Mouse (Mus musculus) MEL (cell line): ENCODE data around the gene Vgll1.
A peak's percentile ranks its signal among the peaks of the same experiment; 100 is the strongest.

Experiments
- CTCF ChIP-seq, 3 experiments: IDR thresholded peaks in 2 of 3; conservative IDR thresholded peaks in 1 of 3; 2 replicates each; pipeline ENCODE4 v1.5.1; 2011 to 2012; ENCODE audit warnings: low read length in 3 of 3, low read depth in 2 of 3, mild to moderate bottlenecking in 2 of 3, improper control_type of control experiment in 1 of 3, inconsistent platforms in 1 of 3, mixed read lengths in 1 of 3, moderate library complexity in 1 of 3; ENCODE audit not compliant: control insufficient read depth in 1 of 3, insufficient read depth in 1 of 3, poor library complexity in 1 of 3, severe bottlenecking in 1 of 3
- POLR2A ChIP-seq, 2 experiments: IDR thresholded peaks; 2 replicates each; pipeline ENCODE4 v1.6.1; 2011 to 2012; ENCODE audit warnings: low read length in 2 of 2, mild to moderate bottlenecking in 2 of 2, control low read depth in 1 of 2, improper control_type of control experiment in 1 of 2, low read depth in 1 of 2, moderate library complexity in 1 of 2; ENCODE audit not compliant: control insufficient read depth in 1 of 2, insufficient read depth in 1 of 2, poor library complexity in 1 of 2
- RAD21 ChIP-seq: IDR thresholded peaks from 2 replicates; pipeline ENCODE4 v1.6.1; 2011; ENCODE audit warnings: mild to moderate bottlenecking, low read depth, low read length, improper control_type of control experiment
- SIN3A ChIP-seq: IDR thresholded peaks from 2 replicates; pipeline ENCODE4 v1.6.1; 2012; ENCODE audit warnings: low read length, improper control_type of control experiment, inconsistent platforms
- UBTF ChIP-seq: IDR thresholded peaks from 2 replicates; pipeline ENCODE4 v1.6.1; 2012; ENCODE audit warnings: low read depth, mild to moderate bottlenecking, inconsistent platforms, low read length, improper control_type of control experiment, moderate library complexity, borderline replicate concordance; ENCODE audit not compliant: insufficient read depth

DNA sequence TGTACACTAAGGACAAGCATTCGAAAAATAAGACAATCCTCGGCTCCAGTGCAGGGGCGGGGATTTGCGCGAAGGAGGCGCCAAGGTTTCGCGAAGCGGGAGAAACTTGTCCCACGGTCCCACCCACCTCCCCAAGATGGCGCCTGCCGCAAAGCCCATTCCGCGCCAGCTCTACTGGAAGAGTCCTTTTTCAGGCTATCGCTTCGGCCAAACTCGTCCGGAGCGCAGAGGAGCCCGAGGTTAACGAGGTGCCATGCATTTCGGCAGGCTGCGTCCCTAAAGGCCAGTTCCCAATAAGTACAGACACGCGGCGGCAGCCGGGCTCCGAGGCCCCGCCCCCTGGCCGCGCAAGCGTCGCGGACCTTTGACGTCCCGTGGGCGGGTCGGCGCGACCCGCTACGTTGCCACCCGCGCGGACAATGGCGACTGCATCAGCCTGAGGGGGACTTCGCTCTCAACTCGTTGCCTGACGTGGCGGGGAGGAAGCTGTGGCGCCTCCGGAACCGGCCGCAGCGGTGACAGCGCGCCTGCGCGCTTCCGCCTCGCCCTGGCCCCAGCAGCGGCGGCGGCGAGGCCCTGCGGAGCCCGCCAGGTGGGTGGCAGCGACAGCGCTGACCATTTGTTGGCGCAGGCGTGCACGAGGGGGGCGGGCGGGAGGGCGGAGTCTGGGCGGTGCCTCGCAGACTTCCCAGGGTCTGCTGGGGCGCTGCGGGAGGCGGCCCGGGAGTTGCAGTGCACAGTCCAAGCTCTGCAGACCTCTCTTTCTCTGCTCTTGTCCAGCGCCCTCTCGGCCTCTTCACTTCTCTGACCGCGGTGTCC lies 34.5 kb upstream of the Vgll1 start, which contains the start of gene Htatsf1:
- TF ChIP-seq POLR2A (IDR thresholded peaks at IDR 0.05; ENCODE audit: control insufficient read depth in 1 of 2, insufficient read depth in 1 of 2, low read depth in 1 of 2, low read length in 2 of 2, poor library complexity in 1 of 2): peak in 1 of 2 experiments; percentile 63; a peak in 1 of 4 replicates
- no peak for TF ChIP-seq UBTF
- peak; percentile 29; the same call in 1 of the 2 replicates for TF ChIP-seq SIN3A
- no peak for TF ChIP-seq CTCF (IDR thresholded peaks at IDR 0.05 in 2 of 3, conservative IDR thresholded peaks at IDR 0.05 in 1 of 3; ENCODE audit: control insufficient read depth in 1 of 3, insufficient read depth in 1 of 3, low read depth in 2 of 3, low read length in 3 of 3, poor library complexity in 1 of 3, severe bottlenecking in 1 of 3)
- TF ChIP-seq RAD21: no peak
